Mouse (Mus musculus): Measurements from ENCODE around the gene Ncor2.

The Ncor2 gene

GRCm38 (mm10) chr5:125063015-125063414 lies 116.0 kb downstream of the Ncor2 start:
- no peak for DNase-seq (ENCODE audit: low spot score)

DNA sequence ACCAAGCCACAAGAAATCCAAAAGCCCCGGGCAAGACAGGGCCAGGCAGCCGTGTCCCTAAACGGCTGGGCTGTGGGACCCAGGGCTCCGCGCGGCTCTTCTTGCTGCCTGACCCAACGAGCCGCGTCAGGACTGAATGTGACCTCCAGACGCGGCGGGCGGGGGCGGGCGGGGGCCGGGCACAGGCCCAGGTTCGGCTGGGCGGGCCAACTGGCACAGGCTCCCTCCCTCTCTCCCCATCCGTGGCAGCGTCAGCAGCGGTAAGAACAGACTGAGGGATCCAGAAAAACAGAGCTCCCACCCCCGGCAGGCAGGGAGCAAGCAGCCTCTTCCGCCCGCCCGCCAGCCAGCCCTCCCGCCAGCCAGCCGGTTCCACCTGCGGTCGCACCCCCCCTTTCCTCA lies 120.8 kb downstream of the Ncor2 start:
- no peak for DNase-seq (ENCODE audit: low spot score)

DNA sequence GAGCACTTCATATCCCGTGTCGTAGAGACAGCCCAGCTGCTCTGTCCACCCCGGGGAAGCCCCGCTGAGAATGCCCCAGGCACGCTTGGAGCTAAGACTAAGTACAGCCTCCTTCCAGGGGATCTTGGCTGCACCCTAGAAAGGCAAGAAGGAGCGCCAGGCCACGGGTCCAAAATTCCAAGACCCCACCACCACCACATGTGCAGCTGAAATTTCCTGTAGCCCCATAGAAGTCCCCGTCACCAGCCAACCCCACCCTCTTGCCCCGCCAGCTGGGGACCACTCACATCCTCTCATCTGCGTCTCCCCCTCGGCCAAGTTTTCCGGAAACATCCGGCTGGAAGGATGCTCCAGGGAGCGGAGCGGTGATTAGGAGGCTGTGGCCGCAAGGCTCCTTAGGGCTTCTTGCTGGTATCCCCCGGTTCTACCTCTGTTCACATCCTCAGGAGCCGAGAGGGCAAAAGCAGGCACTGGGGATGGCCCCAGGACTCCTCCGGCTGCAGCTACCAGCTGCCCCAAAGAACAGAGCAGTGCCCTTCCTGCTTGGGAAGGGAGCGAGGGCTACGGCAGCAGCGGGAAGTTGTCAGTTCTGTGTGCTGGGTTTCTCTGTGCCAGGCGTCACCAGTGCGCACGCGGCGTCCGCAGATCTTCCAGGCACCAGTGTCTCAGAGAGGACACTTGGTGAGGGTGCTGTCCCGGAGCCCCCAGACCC lies 121.3 kb downstream of the Ncor2 start:
- DNase-seq (ENCODE audit: low spot score): no peak

- DNase-seq (ENCODE audit: low spot score): no peak
Measured at GRCm38 (mm10) chr5:125056696-125057554, 122.1 kb downstream of the Ncor2 start.

DNA sequence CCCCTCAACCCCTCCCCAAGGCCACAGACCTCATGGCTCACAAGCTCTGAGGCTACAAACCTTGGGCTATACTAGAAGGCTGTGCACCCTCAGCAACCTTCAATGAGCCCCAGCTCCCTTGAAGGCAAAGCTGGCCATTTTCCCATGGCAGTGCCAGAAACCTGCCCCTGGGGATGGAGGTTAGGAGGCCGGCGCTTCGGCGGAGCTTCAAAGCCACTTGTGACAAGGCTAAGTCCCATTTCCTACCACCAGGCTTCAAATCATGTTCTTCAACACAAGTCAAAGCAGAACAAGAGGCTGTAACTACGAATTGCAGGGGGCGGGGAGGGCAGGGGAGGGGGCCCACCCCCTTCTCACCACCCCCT lies 122.7 kb downstream of the Ncor2 start:
- no peak for DNase-seq (ENCODE audit: low spot score)

- DNase-seq (ENCODE audit: low spot score): no peak
Measured at GRCm38 (mm10) chr5:125055901-125056300, 123.1 kb downstream of the Ncor2 start.

DNA sequence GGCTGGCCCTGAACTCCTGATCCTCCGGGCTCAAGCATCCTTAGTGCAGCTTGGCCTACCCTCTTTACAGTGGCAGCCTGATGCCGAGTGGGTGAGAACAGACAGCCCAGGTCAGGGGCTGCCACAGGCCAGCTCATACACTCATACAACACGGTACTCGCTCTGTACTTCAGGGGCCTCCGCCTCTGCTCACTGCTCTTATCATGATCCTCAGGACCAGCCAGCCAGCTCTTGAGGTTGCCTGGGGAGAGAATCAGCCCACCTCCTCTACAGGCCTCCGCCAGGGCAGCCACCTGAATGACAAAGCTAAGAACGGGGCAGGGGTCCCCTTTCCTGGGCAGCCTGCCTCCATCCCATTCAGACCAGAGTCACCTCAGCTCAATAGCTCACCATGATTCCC lies 125.4 kb downstream of the Ncor2 start:
- DNase-seq (ENCODE audit: low spot score): no peak

DNA sequence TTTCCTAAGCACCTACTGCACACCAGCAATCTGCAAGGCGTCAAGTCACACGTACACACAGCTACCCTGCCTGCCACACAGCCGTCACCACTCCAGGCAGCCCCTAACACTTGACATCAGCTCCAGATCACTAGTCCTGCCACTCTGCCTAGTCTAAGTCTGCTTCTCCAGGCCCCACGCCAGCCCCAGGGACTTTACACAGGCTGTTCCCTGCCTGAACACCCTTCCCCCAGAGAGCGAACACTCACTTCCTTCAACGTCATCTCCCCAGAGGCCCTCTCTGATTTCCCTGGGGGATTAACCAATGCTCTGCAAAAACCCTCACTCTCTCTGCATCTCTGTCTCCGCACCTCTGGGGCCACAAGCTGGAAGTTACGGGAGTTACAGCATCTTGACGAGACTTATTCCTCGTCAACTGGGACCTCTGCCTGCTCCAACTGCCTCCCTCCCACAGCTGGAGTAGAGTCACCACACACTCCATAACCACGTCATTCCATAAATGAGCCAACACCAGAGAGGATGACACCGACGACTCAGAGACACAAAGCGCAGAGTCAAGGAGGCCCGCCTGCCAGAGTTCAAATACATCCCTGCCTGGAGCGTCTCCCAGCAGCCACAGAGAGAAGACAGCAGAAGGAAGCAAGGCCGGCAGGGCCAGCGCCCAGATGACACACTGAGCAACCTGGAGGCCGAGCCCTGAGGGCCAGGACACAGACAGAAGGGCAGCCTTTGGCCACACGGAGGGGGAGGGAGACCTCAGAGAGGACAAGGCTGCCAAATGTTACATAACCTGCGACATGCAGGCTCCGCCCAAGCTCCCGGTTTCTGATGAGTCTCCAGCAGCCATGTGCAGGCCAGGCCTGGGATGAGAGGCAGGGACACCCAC lies 126.2 kb downstream of the Ncor2 start:
- peak; percentile 94 for DNase-seq (ENCODE audit: low spot score)

GRCm38 (mm10) chr5:125052237-125052602 lies 126.8 kb downstream of the Ncor2 start:
- no peak for DNase-seq (ENCODE audit: low spot score)

GRCm38 (mm10) chr5:125049481-125049880 lies 129.5 kb downstream of the Ncor2 start:
- DNase-seq (ENCODE audit: low spot score): no peak

DNA sequence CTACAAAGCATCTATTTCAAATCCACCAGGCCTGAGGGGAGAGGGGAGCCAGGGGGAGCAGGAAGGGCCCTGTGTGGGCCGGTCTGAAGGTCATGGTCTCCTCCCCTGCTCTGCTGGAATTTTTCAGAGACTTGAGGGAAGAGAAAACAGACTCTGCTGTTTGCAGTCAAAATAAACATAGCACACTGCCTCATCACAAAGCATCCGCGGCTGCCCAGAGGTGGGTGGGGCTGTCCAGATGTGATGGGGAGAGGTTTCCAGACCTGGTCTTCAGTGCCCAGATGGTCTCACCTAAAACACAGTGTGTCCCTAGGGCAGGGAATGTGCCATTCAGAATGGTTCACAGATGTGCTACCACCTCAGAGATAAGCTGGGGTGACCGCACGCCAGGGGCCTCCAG lies 132.6 kb downstream of the Ncor2 start:
- DNase-seq (ENCODE audit: low spot score): no peak

- no peak for DNase-seq (ENCODE audit: low spot score)
Measured at GRCm38 (mm10) chr5:125045202-125045601, 133.8 kb downstream of the Ncor2 start.

DNA sequence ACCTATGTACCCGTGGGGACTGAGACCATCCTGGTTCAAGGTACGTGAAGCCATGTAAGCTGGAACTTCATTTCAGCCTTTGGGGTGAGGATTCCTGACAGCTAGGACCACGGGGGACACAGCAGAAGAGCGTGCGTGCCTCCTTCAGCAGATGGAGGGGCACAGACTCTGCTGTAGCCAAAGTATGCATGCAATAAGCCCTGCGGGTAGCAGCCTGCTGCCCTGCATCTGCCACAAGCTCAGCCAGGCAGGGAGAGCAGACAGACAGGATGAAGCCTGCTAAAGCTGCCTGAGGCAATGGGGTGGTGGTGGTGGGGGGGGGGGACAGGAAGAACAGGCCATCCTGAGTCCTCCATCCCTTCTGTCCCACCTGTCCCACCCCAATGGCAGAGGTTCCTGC lies 135.6 kb downstream of the Ncor2 start:
- no peak for DNase-seq (ENCODE audit: low spot score)

GRCm38 (mm10) chr5:125041578-125041977 lies 137.4 kb downstream of the Ncor2 start:
- DNase-seq (ENCODE audit: low spot score): no peak

- DNase-seq (ENCODE audit: low spot score): peak; percentile 90
Measured at GRCm38 (mm10) chr5:125040128-125040584, 138.9 kb downstream of the Ncor2 start.

- peak; percentile 12 for DNase-seq (ENCODE audit: low spot score)
Measured at GRCm38 (mm10) chr5:125039377-125040027, 139.5 kb downstream of the Ncor2 start.

- DNase-seq (ENCODE audit: low spot score): no peak
Measured at GRCm38 (mm10) chr5:125036483-125036882, 142.5 kb downstream of the Ncor2 start.

GRCm38 (mm10) chr5:125028911-125029310 lies 150.1 kb downstream of the Ncor2 start:
- no peak for DNase-seq (ENCODE audit: low spot score)

DNA sequence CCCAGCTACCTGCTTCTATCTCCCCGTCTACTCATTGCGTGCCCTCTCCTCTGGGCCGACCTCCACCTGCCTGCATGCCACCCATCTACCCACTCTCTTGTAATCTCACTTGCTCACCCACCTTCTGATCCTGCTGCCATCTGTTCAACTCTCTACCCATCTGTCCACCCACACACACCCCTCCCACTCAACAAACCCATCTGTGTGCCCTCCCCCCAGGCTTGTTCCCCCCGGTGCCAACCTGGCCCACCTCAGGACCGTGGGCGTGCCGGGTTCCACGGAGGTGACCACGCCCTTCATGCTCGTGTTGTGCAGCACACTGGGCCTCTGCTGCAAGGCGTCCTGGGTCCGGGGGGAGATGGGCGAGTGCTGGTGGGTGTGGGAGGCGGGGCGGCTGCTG lies 150.6 kb downstream of the Ncor2 start:
- no peak for DNase-seq (ENCODE audit: low spot score)

GRCm38 (mm10) chr5:125024002-125024401 lies 155.0 kb downstream of the Ncor2 start:
- DNase-seq (ENCODE audit: low spot score): no peak

DNA sequence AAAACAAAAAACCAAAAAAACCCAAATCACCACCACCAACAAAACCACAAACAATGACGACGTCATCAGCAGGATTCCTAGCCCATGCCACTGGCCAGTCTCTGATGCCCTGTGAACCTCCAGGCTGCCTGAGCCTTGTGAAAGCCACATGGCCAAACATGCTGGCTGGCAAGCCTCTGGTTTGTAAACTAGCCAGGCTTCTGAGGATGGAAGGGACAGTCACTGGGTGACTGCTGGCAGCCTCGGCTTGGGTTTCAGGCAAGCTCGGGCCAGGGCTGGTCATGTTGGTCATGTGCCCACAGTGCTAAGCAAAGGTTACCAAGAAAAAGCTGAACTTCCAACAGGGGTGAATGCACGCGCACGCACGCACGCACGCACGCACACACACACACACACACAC lies 157.7 kb downstream of the Ncor2 start:
- DNase-seq (ENCODE audit: low spot score): peak; percentile 98

DNA sequence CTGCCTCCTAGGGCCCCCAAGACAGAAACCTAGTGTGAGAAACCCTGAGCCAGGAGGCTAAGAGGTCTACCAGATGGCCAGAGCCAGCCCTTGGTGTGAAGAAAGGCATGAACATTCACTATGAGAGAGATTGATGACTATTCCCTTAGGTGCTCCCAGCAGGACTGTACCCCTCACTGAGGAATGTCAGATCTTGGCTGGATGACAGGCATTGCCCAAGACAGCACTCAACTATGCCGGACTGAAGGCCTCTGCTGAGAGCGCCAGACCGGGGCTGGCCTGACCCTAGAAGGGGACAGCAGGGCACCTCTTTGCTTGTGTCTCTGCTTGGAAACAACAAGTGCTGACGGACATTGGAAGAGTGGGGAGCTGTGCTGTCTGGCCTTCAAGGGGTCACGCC lies 159.9 kb downstream of the Ncor2 start:
- peak; percentile 87 for DNase-seq (ENCODE audit: low spot score)

All from adipocyte (in vitro differentiated cells).